Mouse (Mus musculus) embryonic facial prominence, embryonic 11.5 days (tissue): ENCODE results near the gene Cdh13. TPM values are rescaled to one million over a fixed set of nuclear protein-coding genes. Genes with fewer than 3 reads are reported as not detected.

ENCODE experiments used
- ATAC-seq: fragments of 200-750 bp; cut with Nextera tagmentation; replicated peaks from 2 replicates; pipeline ENCODE4 v1.8.0; 2017; ENCODE audit warnings: low read depth; ENCODE audit not compliant: insufficient number of reproducible peaks, low FRiP score, low TSS enrichment
- DNase-seq: peaks from one replicate; pipeline ENCODE4 v3.0.0-alpha.2; 2015; ENCODE audit warnings: low spot score
- H3K27ac ChIP-seq: fragments of 300-500 bp; sonication (generic); replicated peaks from 2 replicates; pipeline ENCODE4 v1.5.1; 2014; ENCODE audit warnings: mild to moderate bottlenecking, low read depth, low read length, control low read depth
- H3K27me3 ChIP-seq: fragments of 300-500 bp; sonication (generic); 2 replicates; pipeline ENCODE4 v1.6.1; 2014; ENCODE audit warnings: mild to moderate bottlenecking, low read length, moderate library complexity, mixed read lengths; ENCODE audit not compliant: control insufficient read depth, insufficient read depth
- H3K36me3 ChIP-seq: fragments of 300-500 bp; sonication (generic); replicated peaks from 2 replicates; pipeline ENCODE4 v1.6.1; 2014; ENCODE audit warnings: low read depth, mild to moderate bottlenecking, low read length, moderate library complexity, mixed read lengths; ENCODE audit not compliant: control insufficient read depth, insufficient read depth
- H3K4me1 ChIP-seq: fragments of 300-500 bp; sonication (generic); 2 replicates; pipeline ENCODE4 v1.6.1; 2014; ENCODE audit warnings: low read length, mixed read lengths; ENCODE audit not compliant: control insufficient read depth, insufficient read depth
- H3K4me2 ChIP-seq: fragments of 300-500 bp; sonication (generic); 2 replicates; pipeline ENCODE4 v1.6.1; 2014; ENCODE audit warnings: low read depth, mild to moderate bottlenecking, control low read depth, low read length, moderate library complexity
- H3K4me3 ChIP-seq: fragments of 300-500 bp; sonication (generic); 2 replicates; pipeline ENCODE4 v1.5.1; 2014; ENCODE audit warnings: low read depth, low read length, control low read depth
- H3K9ac ChIP-seq: fragments of 300-500 bp; sonication (generic); replicated peaks from 2 replicates; pipeline ENCODE4 v1.6.1; 2014; ENCODE audit warnings: mild to moderate bottlenecking, control low read depth, low read length
- H3K9me3 ChIP-seq: fragments of 300-500 bp; sonication (generic); replicated peaks from 2 replicates; pipeline ENCODE4 v1.6.1; 2016; ENCODE audit warnings: mild to moderate bottlenecking, low read length, inconsistent platforms, mixed read lengths; ENCODE audit not compliant: control insufficient read depth
- WGBS: fragments of 180-500 bp; shearing (Covaris S2); extraction: QIAGEN DNeasy Blood & Tissue Kit; methylation state at CpG from one replicate; pipeline ENCODE4 v1.1.7; 2014; 5-methylcytosine and 5-hydroxymethylcytosine counted together
- polyA plus RNA-seq: library from polyadenylated mRNA; unstranded; fragments of >200 nt; fragmentation: Nextera tagmentation; extraction: Ambion mirVana; gene quantifications from 2 replicates; pipeline ENCODE4 v1.2.1, GENCODE M21; 2014

Cdh13 gene
- polyA plus RNA-seq, 1 experiment from 2014 or later = 7.1 TPM

DNA sequence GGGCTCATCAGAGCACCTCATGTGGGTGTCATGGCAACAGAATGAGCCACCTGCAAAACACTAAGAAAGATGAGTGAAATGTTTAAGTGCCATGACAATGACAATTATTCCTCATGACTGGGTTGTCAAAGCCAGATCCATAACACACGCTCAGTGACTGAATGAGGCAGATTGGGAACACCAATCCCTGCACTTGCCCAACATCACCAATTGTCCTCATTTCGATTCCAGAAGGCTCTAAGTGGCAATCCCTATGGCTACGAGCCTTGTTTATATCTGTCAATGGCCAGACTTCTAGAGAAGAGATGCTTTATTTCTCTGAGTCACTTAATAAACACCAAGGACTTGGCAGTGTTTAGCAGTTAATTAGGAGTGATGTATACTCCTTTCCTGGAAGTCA, 399.9 kb downstream of the Cdh13 start:
- H3K4me3 ChIP-seq = no peak overlapping the region
- WGBS = 72% methylated on average over 3 of the region's 3 CpGs
- DNase-seq (no peak), ATAC-seq (no peak)
- H3K9me3 ChIP-seq = no peaks in the 10 kb centered on the region
- H3K27me3 ChIP-seq = no peaks in the 10 kb centered on the region
- no peaks in the 10 kb centered on the region for H3K4me1 ChIP-seq
- no peak overlapping the region for H3K4me2 ChIP-seq
- H3K9ac ChIP-seq = no peak overlapping the region
- no peaks in the 10 kb centered on the region for H3K36me3 ChIP-seq
- no peak overlapping the region for H3K27ac ChIP-seq

DNA sequence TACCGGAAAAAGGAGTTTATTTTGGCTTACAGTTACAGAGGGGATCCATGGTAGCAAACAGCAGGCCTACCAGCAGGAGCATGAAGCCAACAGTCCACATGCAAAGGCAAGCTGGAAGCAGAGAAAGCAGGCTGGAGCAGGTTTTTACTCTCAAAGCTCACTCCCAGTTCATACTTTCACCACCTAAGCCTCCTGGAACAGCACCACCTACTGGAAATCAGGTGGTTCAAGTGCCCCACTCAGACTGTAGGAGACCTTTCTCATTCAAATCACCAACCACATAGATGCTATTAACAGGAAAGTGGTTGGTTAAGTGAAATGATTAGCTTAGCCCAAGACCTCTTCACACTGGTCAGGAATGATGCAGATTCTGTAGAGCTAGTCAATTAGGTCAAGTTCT, 402.3 kb downstream of the Cdh13 start:
- WGBS = 85% methylated on average over 1 of the region's 1 CpGs

DNA sequence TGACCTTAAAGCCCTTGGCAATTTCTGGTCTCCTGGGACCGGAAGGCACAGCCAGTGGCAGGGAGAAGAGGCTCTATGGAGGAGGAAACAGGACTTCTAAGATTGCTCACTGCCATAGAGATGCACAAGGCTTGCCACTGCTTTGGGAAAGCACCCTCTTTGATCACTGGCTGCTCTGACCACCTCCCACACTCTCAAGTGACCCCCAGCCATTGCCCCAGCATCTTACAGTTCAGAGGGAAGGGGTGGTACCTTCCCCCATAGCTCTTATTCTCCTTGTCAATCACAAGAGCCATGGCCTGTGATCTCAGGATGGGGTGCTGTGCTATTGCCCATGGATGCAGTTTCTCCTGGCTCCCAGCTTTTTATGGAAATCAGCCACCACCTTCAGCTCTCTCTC, 406.3 kb downstream of the Cdh13 start:
- 74% methylated on average over 1 of the region's 1 CpGs for WGBS
- H3K4me2 ChIP-seq = no peak overlapping the region

More for the DNA sequence above, 402.3 kb downstream of the Cdh13 start:
- no peaks in the 10 kb centered on the region for H3K9me3 ChIP-seq
- H3K4me1 ChIP-seq = no peaks in the 10 kb centered on the region
- ATAC-seq (no peak), DNase-seq (peak; percentile 21)
- no peak overlapping the region for H3K4me3 ChIP-seq
- no peak overlapping the region for H3K27ac ChIP-seq
- no peaks in the 10 kb centered on the region for H3K27me3 ChIP-seq
- H3K36me3 ChIP-seq = no peaks in the 10 kb centered on the region
- no peak overlapping the region for H3K4me2 ChIP-seq
- H3K9ac ChIP-seq = no peak overlapping the region

DNA sequence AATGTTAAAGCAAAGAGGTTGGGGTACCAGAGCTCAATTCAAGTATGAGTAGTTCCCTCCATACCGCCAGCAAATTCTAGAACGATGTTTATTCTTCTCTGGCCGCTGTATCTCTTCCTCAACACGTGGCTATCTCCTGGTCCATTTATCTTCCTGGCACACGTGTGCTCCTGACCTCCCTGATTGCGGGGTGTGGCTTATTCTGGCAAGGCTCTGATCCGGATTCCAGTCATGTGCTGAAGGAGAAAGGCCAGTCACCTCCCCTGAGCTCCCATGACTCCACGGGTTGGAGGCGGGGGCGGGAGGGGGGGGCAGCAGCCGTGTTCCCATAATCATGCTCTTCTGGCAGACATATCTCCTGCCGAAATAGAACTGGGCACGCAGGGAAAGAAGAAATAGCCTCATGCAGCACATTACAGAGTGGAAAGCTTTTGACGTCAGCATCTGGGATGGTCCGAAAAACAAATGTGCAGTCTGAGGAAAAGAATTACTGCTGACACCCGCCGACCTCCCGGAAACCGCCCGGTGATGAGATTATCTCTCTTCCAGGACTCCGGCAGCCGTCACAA, 417.9 kb downstream of the Cdh13 start:
- no peak for ATAC-seq
- WGBS = 92% methylated on average over 22 of the region's 22 CpGs
- no peaks in the 10 kb centered on the region for H3K36me3 ChIP-seq

More for the DNA sequence above, 406.3 kb downstream of the Cdh13 start:
- no peak overlapping the region for H3K9ac ChIP-seq
- no peak for ATAC-seq
- H3K27me3 ChIP-seq = no peaks in the 10 kb centered on the region
- H3K4me1 ChIP-seq = no peaks in the 10 kb centered on the region
- no peaks in the 10 kb centered on the region for H3K36me3 ChIP-seq
- no peak overlapping the region for H3K27ac ChIP-seq
- H3K4me3 ChIP-seq = no peak overlapping the region
- no peak for DNase-seq
- no peaks in the 10 kb centered on the region for H3K9me3 ChIP-seq

DNA sequence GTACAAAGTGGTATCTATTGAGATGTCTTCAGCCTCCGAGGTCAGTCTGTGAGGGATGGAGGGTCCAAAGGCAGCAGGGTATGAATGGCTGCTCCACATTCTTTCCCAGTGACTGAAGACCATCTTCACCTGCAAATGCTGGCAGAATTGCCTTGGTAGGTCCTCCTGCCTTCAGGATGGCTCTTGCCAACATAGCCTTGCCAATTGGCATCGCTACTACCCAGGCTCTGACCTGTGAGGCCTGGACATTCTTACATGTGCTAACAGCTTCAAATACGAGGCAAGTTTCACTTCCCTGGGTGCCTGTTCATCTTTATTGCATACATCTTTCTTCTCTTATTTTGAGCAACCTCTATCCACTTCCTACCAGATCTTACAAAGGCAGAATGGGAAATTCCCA, 425.8 kb downstream of the Cdh13 start:
- WGBS = 83% methylated on average over 3 of the region's 3 CpGs
- H3K9me3 ChIP-seq = no peaks in the 10 kb centered on the region
- H3K4me2 ChIP-seq = no peak overlapping the region
- no peak overlapping the region for H3K27ac ChIP-seq
- H3K4me1 ChIP-seq = no peaks in the 10 kb centered on the region
- no peaks in the 10 kb centered on the region for H3K27me3 ChIP-seq
- H3K9ac ChIP-seq = no peak overlapping the region
- ATAC-seq (no peak), DNase-seq (no peak)
- no peaks in the 10 kb centered on the region for H3K36me3 ChIP-seq
- no peak overlapping the region for H3K4me3 ChIP-seq

More for the DNA sequence above, 417.9 kb downstream of the Cdh13 start:
- no peaks in the 10 kb centered on the region for H3K27me3 ChIP-seq
- no peak overlapping the region for H3K4me3 ChIP-seq
- no peak overlapping the region for H3K4me2 ChIP-seq
- H3K9me3 ChIP-seq = no peaks in the 10 kb centered on the region
- H3K27ac ChIP-seq = no peak overlapping the region
- H3K9ac ChIP-seq = no peak overlapping the region
- no peak for DNase-seq
- no peaks in the 10 kb centered on the region for H3K4me1 ChIP-seq

DNA sequence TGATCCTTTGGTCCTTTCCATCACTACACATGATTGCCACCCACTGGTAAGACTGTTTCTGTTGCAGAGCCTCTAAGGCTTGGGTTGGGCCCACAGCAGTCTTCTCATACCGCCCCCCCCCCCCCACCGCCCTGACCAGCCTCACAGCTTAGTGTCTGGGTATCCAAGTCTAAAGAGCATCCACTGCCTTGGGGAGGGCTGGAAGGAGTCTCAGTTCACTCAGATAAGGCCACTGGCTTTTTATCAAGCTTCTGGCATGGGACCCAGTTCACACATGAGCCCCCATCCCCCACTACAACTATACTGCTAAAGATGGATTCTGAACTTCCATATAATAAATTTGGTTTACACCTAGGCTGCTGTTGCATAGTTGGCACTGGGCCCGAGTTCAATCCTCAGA, 428.1 kb downstream of the Cdh13 start:
- no peaks in the 10 kb centered on the region for H3K9me3 ChIP-seq
- no peak overlapping the region for H3K4me3 ChIP-seq
- H3K4me1 ChIP-seq = no peaks in the 10 kb centered on the region
- ATAC-seq = no peak
- no peaks in the 10 kb centered on the region for H3K27me3 ChIP-seq
- WGBS = 81% methylated on average over 3 of the region's 3 CpGs
- no peak overlapping the region for H3K4me2 ChIP-seq
- H3K27ac ChIP-seq = no peak overlapping the region
- no peaks in the 10 kb centered on the region for H3K36me3 ChIP-seq
- H3K9ac ChIP-seq = no peak overlapping the region
- DNase-seq = no peak

DNA sequence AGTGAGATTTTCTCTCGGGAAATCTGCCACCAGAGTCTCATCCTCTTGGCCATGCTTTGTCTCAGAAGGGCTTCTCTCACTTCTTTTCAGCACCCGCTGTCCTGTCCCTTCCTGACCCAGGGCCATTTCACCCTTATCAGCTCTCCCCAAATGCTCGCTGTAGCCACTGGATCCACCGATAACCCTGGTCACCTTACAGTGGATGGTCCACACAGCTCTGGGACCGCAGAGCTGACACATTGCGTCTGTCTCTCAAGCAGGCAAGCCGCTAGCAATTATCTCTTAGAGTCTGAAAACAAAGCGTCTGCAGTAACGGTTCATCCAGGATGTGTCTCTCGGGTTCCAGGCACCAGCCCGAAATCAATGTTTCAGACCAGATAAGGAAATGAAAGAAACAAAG, 429.6 kb downstream of the Cdh13 start:
- H3K27ac ChIP-seq = no peak overlapping the region
- no peaks in the 10 kb centered on the region for H3K4me1 ChIP-seq
- no peak overlapping the region for H3K9ac ChIP-seq
- no peaks in the 10 kb centered on the region for H3K36me3 ChIP-seq
- H3K27me3 ChIP-seq = no peaks in the 10 kb centered on the region
- ATAC-seq (no peak), DNase-seq (no peak)
- WGBS = 72% methylated on average over 11 of the region's 11 CpGs
- H3K9me3 ChIP-seq = no peaks in the 10 kb centered on the region
- H3K4me3 ChIP-seq = no peak overlapping the region
- H3K4me2 ChIP-seq = no peak overlapping the region

DNA sequence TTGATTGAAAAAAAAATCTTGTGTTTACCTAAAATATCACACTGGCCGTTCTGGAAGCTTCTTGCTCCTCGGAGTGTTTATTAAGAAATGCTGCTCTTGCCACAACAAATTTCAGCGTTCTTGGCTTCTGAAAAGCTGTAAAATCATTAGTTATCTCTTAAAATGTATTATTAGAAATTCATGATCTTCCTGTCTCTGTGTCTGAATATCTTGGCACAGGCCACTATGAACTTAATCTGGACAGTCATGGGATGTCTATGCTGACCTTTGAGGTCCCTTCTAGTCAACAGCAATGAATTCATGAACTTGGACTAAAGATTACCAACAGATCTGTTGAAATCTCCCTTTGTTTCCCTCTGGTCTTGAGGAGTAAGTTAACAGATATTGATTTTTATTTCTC, 430.1 kb downstream of the Cdh13 start:
- no peak overlapping the region for H3K4me2 ChIP-seq
- H3K4me1 ChIP-seq = no peaks in the 10 kb centered on the region
- H3K4me3 ChIP-seq = no peak overlapping the region
- 83% methylated on average over 3 of the region's 3 CpGs for WGBS
- H3K27me3 ChIP-seq = no peaks in the 10 kb centered on the region
- no peaks in the 10 kb centered on the region for H3K36me3 ChIP-seq
- H3K9ac ChIP-seq = no peak overlapping the region
- no peak overlapping the region for H3K27ac ChIP-seq
- no peaks in the 10 kb centered on the region for H3K9me3 ChIP-seq
- ATAC-seq = no peak
- DNase-seq = no peak
